Mouse (Mus musculus) heart, postnatal 0 days (tissue): Measurements from ENCODE around the gene Ctcf.
A peak's percentile ranks its signal among the peaks of the same experiment; 100 is the strongest.

Experiments used
- CTCF ChIP-seq: IDR thresholded peaks from 2 replicates; pipeline ENCODE4 v1.5.1; 2016; ENCODE audit warnings: antibody characterized with exemption, control low read depth, low read depth
- EP300 ChIP-seq: IDR thresholded peaks from 2 replicates; pipeline ENCODE4 v1.6.1; 2016; ENCODE audit warnings: antibody characterized with exemption, low read depth

DNA sequence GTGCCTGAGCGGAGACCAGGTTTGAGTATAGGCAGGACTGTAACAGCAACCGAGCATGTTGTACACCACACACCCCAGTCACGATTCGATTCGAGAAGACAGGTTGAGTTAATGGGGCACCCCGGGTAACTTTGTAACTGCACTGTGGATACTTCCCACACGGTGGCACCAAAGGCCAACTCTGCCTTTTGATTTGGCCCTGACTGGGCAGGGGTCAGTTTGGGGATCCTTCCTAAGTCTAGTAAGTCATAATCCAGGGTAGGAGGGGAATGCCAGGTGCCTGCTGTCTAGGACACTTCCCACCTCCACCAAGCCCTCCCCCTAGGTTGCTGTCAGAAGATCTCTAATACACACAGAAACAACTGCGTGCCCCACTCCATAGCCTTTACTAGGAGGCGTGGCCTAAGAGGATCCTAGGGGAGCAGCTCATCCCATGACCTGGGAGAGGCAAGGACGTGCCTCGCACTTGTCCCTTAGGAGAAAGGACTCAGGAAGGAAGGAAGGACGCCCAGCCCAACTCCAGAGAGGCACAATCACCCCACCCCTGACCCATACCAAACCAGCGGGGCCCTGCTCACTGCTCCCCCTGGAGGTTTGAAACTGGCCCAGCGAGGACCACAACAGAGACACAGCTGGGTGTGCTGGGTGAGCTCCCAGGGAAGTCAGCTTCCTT is 39.9 kb upstream of the Ctcf start:
- TF ChIP-seq CTCF: peak; percentile 72
- TF ChIP-seq EP300: no peak
